Mouse (Mus musculus) MEL (cell line): ENCODE measurements at regions not wholly inside any gene's neighbourhood (a gene's known extent, or its start where the extent isn't known, plus 50 kb on each side); places are given as distances from the start of the nearest gene placed in this dataset.

ENCODE experiments used
- DNase-seq: peaks from one replicate; pipeline ENCODE4 v3.0.0; 2011; ENCODE audit warnings: low read depth, low spot score
- H3K27ac ChIP-seq: 2 replicates; pipeline ENCODE4 v1.5.1; 2012; ENCODE audit warnings: low read depth, mild to moderate bottlenecking, control low read depth, low read length, moderate library complexity; ENCODE audit not compliant: control insufficient read depth
- H3K27me3 ChIP-seq, 2 experiments: fragments of 150-350 bp in 1 of 2; sonication (generic) in 1 of 2; 2 replicates each; pipeline ENCODE4 v1.6.1; 2012; ENCODE audit warnings: low read length in 2 of 2, mild to moderate bottlenecking in 2 of 2, improper control_type of control experiment in 1 of 2, moderate library complexity in 1 of 2; ENCODE audit not compliant: insufficient read depth in 2 of 2, control insufficient read depth in 1 of 2
- H3K36me3 ChIP-seq, 2 experiments: 2 replicates each; pipeline ENCODE4 v1.6.1; 2012 to 2014; ENCODE audit warnings: low read length in 2 of 2, improper control_type of control experiment in 1 of 2, inconsistent platforms in 1 of 2, mild to moderate bottlenecking in 1 of 2; ENCODE audit not compliant: insufficient read depth in 2 of 2, control insufficient read depth in 1 of 2
- H3K4me1 ChIP-seq, 2 experiments: fragments of 150-350 bp in 1 of 2; sonication (generic) in 1 of 2; 2 replicates each; pipeline ENCODE4 v1.6.1; 2012; ENCODE audit warnings: low read length in 2 of 2, improper control_type of control experiment in 1 of 2, mild to moderate bottlenecking in 1 of 2; ENCODE audit not compliant: insufficient read depth in 2 of 2, control insufficient read depth in 1 of 2
- H3K4me3 ChIP-seq, 2 experiments: fragments of 150-350 bp in 1 of 2; sonication (generic) in 1 of 2; 2 replicates each; pipeline ENCODE4 v1.5.1; 2012; ENCODE audit warnings: low read depth in 2 of 2, low read length in 2 of 2, mild to moderate bottlenecking in 2 of 2, moderate library complexity in 2 of 2, control low read depth in 1 of 2, improper control_type of control experiment in 1 of 2; ENCODE audit not compliant: control insufficient read depth in 1 of 2, insufficient read depth in 1 of 2
- H3K79me2 ChIP-seq: 2 replicates; pipeline ENCODE4 v1.6.1; 2012; ENCODE audit warnings: mild to moderate bottlenecking, low read length, moderate library complexity; ENCODE audit not compliant: control insufficient read depth, poor library complexity, insufficient read depth
- H3K9ac ChIP-seq: 2 replicates; pipeline ENCODE4 v1.6.1; 2012; ENCODE audit warnings: low read depth, mild to moderate bottlenecking, control low read depth, low read length, moderate library complexity; ENCODE audit not compliant: control insufficient read depth, poor library complexity, severe bottlenecking
- H3K9me3 ChIP-seq: fragments of 150-350 bp; sonication (generic); replicated peaks from 2 replicates; pipeline ENCODE4 v1.6.1; 2012; ENCODE audit warnings: mild to moderate bottlenecking, low read length, improper control_type of control experiment, moderate library complexity; ENCODE audit not compliant: insufficient read depth
- BHLHE40 ChIP-seq: IDR thresholded peaks from 2 replicates; pipeline ENCODE4 v1.6.1; 2012; ENCODE audit warnings: low read depth, mild to moderate bottlenecking, inconsistent platforms, low read length, improper control_type of control experiment, borderline replicate concordance
- CHD1 ChIP-seq: IDR thresholded peaks from 2 replicates; pipeline ENCODE4 v1.6.1; 2012; ENCODE audit warnings: low read depth, mild to moderate bottlenecking, inconsistent platforms, low read length, improper control_type of control experiment
- CTCF ChIP-seq, 3 experiments: IDR thresholded peaks in 2 of 3; conservative IDR thresholded peaks in 1 of 3; 2 replicates each; pipeline ENCODE4 v1.5.1; 2011 to 2012; ENCODE audit warnings: low read length in 3 of 3, low read depth in 2 of 3, mild to moderate bottlenecking in 2 of 3, improper control_type of control experiment in 1 of 3, inconsistent platforms in 1 of 3, mixed read lengths in 1 of 3, moderate library complexity in 1 of 3; ENCODE audit not compliant: control insufficient read depth in 1 of 3, insufficient read depth in 1 of 3, poor library complexity in 1 of 3, severe bottlenecking in 1 of 3
- E2F4 ChIP-seq: IDR thresholded peaks from 2 replicates; pipeline ENCODE4 v1.6.1; 2011; ENCODE audit warnings: low read depth, low read length, improper control_type of control experiment, borderline replicate concordance
- EP300 ChIP-seq, 2 experiments: IDR thresholded peaks; 2 replicates each; pipeline ENCODE4 v1.6.1; 2011; ENCODE audit warnings: improper control_type of control experiment in 2 of 2, low read length in 2 of 2, low read depth in 1 of 2, mild to moderate bottlenecking in 1 of 2
- ETS1 ChIP-seq: IDR thresholded peaks from 2 replicates; pipeline ENCODE4 v1.6.1; 2012; ENCODE audit warnings: low read depth, mild to moderate bottlenecking, inconsistent platforms, low read length, improper control_type of control experiment, moderate library complexity
- GABPA ChIP-seq: IDR thresholded peaks from 2 replicates; pipeline ENCODE4 v1.6.1; 2012; ENCODE audit warnings: low read depth, mild to moderate bottlenecking, inconsistent platforms, low read length, improper control_type of control experiment, moderate library complexity
- GATA1 ChIP-seq: IDR thresholded peaks from 2 replicates; pipeline ENCODE4 v1.6.1; 2011; ENCODE audit warnings: low read depth, low read length, improper control_type of control experiment
- HCFC1 ChIP-seq: IDR thresholded peaks from 2 replicates; pipeline ENCODE4 v1.6.1; 2012; ENCODE audit warnings: low read depth, mild to moderate bottlenecking, inconsistent platforms, low read length, improper control_type of control experiment, moderate library complexity
- MAX ChIP-seq: IDR thresholded peaks from 2 replicates; pipeline ENCODE4 v1.6.1; 2011; ENCODE audit warnings: low read length, improper control_type of control experiment
- MAZ ChIP-seq: IDR thresholded peaks from 2 replicates; pipeline ENCODE4 v1.6.1; 2012; ENCODE audit warnings: low read depth, mild to moderate bottlenecking, inconsistent platforms, low read length, improper control_type of control experiment
- MEF2A ChIP-seq: IDR thresholded peaks from 2 replicates; pipeline ENCODE4 v1.6.1; 2014; ENCODE audit warnings: low read depth, mild to moderate bottlenecking, inconsistent platforms, low read length, improper control_type of control experiment; ENCODE audit not compliant: poor library complexity, insufficient replicate concordance, severe bottlenecking; ENCODE audit errors: extremely low read depth
- MXI1 ChIP-seq: IDR thresholded peaks from 2 replicates; pipeline ENCODE4 v1.6.1; 2011; ENCODE audit warnings: mild to moderate bottlenecking, low read depth, low read length, improper control_type of control experiment
- MYB ChIP-seq: IDR thresholded peaks from 2 replicates; pipeline ENCODE4 v1.6.1; 2011; ENCODE audit warnings: mild to moderate bottlenecking, low read depth, low read length, improper control_type of control experiment
- NELFE ChIP-seq: IDR thresholded peaks from 2 replicates; pipeline ENCODE4 v1.6.1; 2011; ENCODE audit warnings: low read depth, low read length, improper control_type of control experiment
- POLR2A ChIP-seq, 2 experiments: IDR thresholded peaks; 2 replicates each; pipeline ENCODE4 v1.6.1; 2011 to 2012; ENCODE audit warnings: low read length in 2 of 2, mild to moderate bottlenecking in 2 of 2, control low read depth in 1 of 2, improper control_type of control experiment in 1 of 2, low read depth in 1 of 2, moderate library complexity in 1 of 2; ENCODE audit not compliant: control insufficient read depth in 1 of 2, insufficient read depth in 1 of 2, poor library complexity in 1 of 2
- POLR2AphosphoS2 ChIP-seq: IDR thresholded peaks from 2 replicates; pipeline ENCODE4 v1.6.1; 2011; ENCODE audit warnings: low read length, improper control_type of control experiment
- POLR2AphosphoS5 ChIP-seq: IDR thresholded peaks from 2 replicates; pipeline ENCODE4 v1.6.1; 2012; ENCODE audit warnings: low read depth, borderline replicate concordance, mild to moderate bottlenecking, inconsistent platforms, low read length, moderate library complexity, mixed read lengths
- RCOR1 ChIP-seq: IDR thresholded peaks from 2 replicates; pipeline ENCODE4 v1.6.1; 2012; ENCODE audit warnings: low read depth, mild to moderate bottlenecking, inconsistent platforms, low read length, improper control_type of control experiment
- SIN3A ChIP-seq: IDR thresholded peaks from 2 replicates; pipeline ENCODE4 v1.6.1; 2012; ENCODE audit warnings: low read length, improper control_type of control experiment, inconsistent platforms
- SMC3 ChIP-seq: IDR thresholded peaks from 2 replicates; pipeline ENCODE4 v1.6.1; 2011; ENCODE audit warnings: low read depth, low read length, improper control_type of control experiment
- TCF12 ChIP-seq: IDR thresholded peaks from 2 replicates; pipeline ENCODE4 v1.6.1; 2014; ENCODE audit warnings: low read depth, mild to moderate bottlenecking, inconsistent platforms, low read length, improper control_type of control experiment, moderate library complexity
- UBTF ChIP-seq: IDR thresholded peaks from 2 replicates; pipeline ENCODE4 v1.6.1; 2012; ENCODE audit warnings: low read depth, mild to moderate bottlenecking, inconsistent platforms, low read length, improper control_type of control experiment, moderate library complexity, borderline replicate concordance; ENCODE audit not compliant: insufficient read depth
- USF1 ChIP-seq: IDR thresholded peaks from 2 replicates; pipeline ENCODE4 v1.6.1; 2014; ENCODE audit warnings: low read depth, mild to moderate bottlenecking, inconsistent platforms, low read length, improper control_type of control experiment, moderate library complexity
- USF2 ChIP-seq, 2 experiments: IDR thresholded peaks; 2 replicates each; pipeline ENCODE4 v1.6.1; 2011 to 2012; ENCODE audit warnings: improper control_type of control experiment in 2 of 2, low read length in 2 of 2, borderline replicate concordance in 1 of 2, inconsistent platforms in 1 of 2, low read depth in 1 of 2, mild to moderate bottlenecking in 1 of 2; ENCODE audit not compliant: insufficient read depth in 1 of 2
- ZC3H11A ChIP-seq: IDR thresholded peaks from 2 replicates; pipeline ENCODE4 v1.6.1; 2012; ENCODE audit warnings: low read depth, mild to moderate bottlenecking, inconsistent platforms, low read length, improper control_type of control experiment
- ZKSCAN1 ChIP-seq: IDR thresholded peaks from 2 replicates; pipeline ENCODE4 v1.6.1; 2012; ENCODE audit warnings: low read depth, mild to moderate bottlenecking, inconsistent platforms, low read length, improper control_type of control experiment, moderate library complexity
- ZMIZ1 ChIP-seq: IDR thresholded peaks from 2 replicates; pipeline ENCODE4 v1.6.1; 2012; ENCODE audit warnings: low read depth, mild to moderate bottlenecking, inconsistent platforms, low read length, improper control_type of control experiment, moderate library complexity
- ZNF384 ChIP-seq: IDR thresholded peaks from 2 replicates; pipeline ENCODE4 v1.6.1; 2012; ENCODE audit warnings: low read depth, mild to moderate bottlenecking, inconsistent platforms, low read length, improper control_type of control experiment

DNA sequence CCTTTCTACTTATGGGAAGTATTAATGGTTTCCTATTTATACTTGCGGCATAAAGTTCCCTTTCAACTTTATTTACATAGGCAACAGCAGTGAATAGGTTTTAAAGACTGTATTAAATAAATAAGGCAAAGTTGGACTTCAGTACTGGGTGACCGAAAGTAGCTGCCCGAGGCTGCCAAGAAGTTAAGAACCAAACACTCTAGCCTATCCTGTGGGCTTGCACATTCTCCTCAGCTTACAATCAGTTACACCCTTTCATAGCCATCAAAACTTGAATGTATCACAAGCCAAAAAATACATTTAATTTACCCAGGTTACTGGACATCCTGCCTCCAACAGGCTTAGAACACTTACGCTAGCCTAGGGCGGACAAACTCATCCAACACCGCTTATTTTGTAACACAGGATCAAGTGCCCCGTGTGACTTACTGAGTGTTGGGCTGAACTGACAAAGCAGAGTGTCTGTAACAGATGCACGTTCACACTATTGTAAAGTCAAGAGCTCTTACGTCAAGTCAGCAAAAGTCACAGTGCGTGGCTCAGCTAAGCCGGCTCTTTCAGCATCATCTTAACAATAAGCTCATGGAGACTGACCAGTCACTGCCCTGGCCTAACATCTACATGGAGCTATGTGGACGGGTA lies 97.3 kb upstream of the Gdf10 start:
- H3K9ac ChIP-seq = no peak overlapping the region
- no peaks in the 10 kb centered on the region for H3K27me3 ChIP-seq
- no peak overlapping the region for H3K4me3 ChIP-seq
- DNase-seq = no peak
- H3K9me3 ChIP-seq = no peaks in the 10 kb centered on the region
- H3K79me2 ChIP-seq = no peaks in the 10 kb centered on the region
- no peaks in the 10 kb centered on the region for H3K36me3 ChIP-seq
- H3K4me1 ChIP-seq = no peaks in the 10 kb centered on the region
- TF ChIP-seq EP300 (IDR thresholded peaks at IDR 0.05; ENCODE audit: low read depth in 1 of 2, low read length in 2 of 2) = no peak
- TF ChIP-seq GATA1 = no peak
- TF ChIP-seq MAZ = no peak
- no peak for TF ChIP-seq MEF2A
- no peak for TF ChIP-seq E2F4
- TF ChIP-seq ZKSCAN1 = no peak
- TF ChIP-seq USF1 = no peak
- no peak for TF ChIP-seq MAX
- TF ChIP-seq HCFC1 = no peak
- no peak for TF ChIP-seq NELFE
- TF ChIP-seq POLR2AphosphoS2 = no peak
- TF ChIP-seq POLR2AphosphoS5 = no peak
- no peak for TF ChIP-seq SIN3A
- TF ChIP-seq MXI1 = no peak
- TF ChIP-seq MYB = no peak
- no peak for TF ChIP-seq BHLHE40
- TF ChIP-seq USF2 (IDR thresholded peaks at IDR 0.05; ENCODE audit: borderline replicate concordance in 1 of 2, insufficient read depth in 1 of 2, low read depth in 1 of 2, low read length in 2 of 2) = no peak
- TF ChIP-seq TCF12 = no peak
- no peak for TF ChIP-seq ZMIZ1
- TF ChIP-seq, all 39 proteins: peak for 0
- no peak overlapping the region for H3K27ac ChIP-seq

DNA sequence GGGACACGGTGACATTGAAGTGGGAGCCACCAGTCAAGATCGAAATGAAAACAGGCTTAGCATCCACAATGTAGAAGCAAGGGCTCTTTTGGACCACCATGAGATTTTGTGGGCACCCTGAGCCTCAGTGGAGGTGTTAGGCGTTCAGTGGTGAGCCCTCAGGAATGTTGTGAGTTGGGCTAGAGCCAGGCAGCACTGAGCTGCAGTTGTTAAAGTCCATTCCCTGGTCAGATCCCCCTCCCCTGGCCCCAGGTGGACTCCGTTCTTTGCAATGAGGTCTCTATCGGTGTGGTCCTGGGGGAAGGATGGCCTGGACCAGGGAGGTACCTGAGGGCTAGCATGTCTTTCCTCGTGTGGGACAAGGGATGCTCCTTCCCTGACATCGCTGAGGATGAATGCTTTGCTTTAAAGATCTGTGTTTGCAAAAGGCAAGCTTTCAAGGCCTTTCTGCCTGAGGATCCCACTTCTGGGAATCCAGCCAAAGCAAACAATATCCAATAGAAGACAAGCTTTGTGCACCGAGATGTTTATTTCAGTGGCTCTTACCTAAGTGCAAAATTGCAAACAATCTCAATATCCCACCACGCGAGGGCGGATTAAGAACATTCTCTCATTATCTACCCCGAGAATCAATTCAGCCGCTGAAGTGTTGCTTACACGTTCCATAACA lies 90.6 kb upstream of the Gdf10 start:
- no peak overlapping the region for H3K27ac ChIP-seq
- no peak overlapping the region for H3K4me3 ChIP-seq
- DNase-seq = no peak
- no peak overlapping the region for H3K9ac ChIP-seq
- H3K4me1 ChIP-seq = no peaks in the 10 kb centered on the region
- H3K36me3 ChIP-seq = no peaks in the 10 kb centered on the region
- no peaks in the 10 kb centered on the region for H3K79me2 ChIP-seq
- H3K9me3 ChIP-seq = no peaks in the 10 kb centered on the region
- TF ChIP-seq POLR2A (IDR thresholded peaks at IDR 0.05; ENCODE audit: control insufficient read depth in 1 of 2, insufficient read depth in 1 of 2, low read depth in 1 of 2, low read length in 2 of 2, poor library complexity in 1 of 2) (no peak), USF2 (IDR thresholded peaks at IDR 0.05; ENCODE audit: borderline replicate concordance in 1 of 2, insufficient read depth in 1 of 2, low read depth in 1 of 2, low read length in 2 of 2) (no peak), MYB (no peak), ZMIZ1 (no peak), ZC3H11A (no peak), CHD1 (no peak), USF1 (no peak), UBTF (no peak), ETS1 (no peak), ZNF384 (no peak), GABPA (no peak), SMC3 (no peak), EP300 (IDR thresholded peaks at IDR 0.05; ENCODE audit: low read depth in 1 of 2, low read length in 2 of 2) (no peak), RCOR1 (no peak), TCF12 (no peak), CTCF (IDR thresholded peaks at IDR 0.05 in 2 of 3, conservative IDR thresholded peaks at IDR 0.05 in 1 of 3; ENCODE audit: control insufficient read depth in 1 of 3, insufficient read depth in 1 of 3, low read depth in 2 of 3, low read length in 3 of 3, poor library complexity in 1 of 3, severe bottlenecking in 1 of 3) (no peak), POLR2AphosphoS2 (no peak), NELFE (no peak)
- no peaks in the 10 kb centered on the region for H3K27me3 ChIP-seq
